32 mouse cellular contexts compared by ENCODE assay signal in genomic region chr4:115863352-115863751, GRCm38 (mm10). TPM values are rescaled to one million over a fixed set of nuclear protein-coding genes. Genes with fewer than 3 reads are reported as not detected.
DNase-seq lines count a peak whose midpoint lies in the region; ATAC-seq lines count a peak whose summit lies in the region.
"Had no signal": no experiment of that assay in that cellular context is flagged by ENCODE, and none has a peak within 500 bp of the region (broad histone marks: within the 10 kb centered on the region; RNA-seq: fewer than 3 reads in every experiment).

No protein-coding gene starts in this region.

- H3K4me3 ChIP-seq in midbrain, embryonic 10.5 days: no peak overlapping the region
- no peak overlapping the region for H3K4me3 ChIP-seq in midbrain, embryonic 14.5 days (replicated peaks; ENCODE audit: low read depth, low read length)
- H3K4me3 ChIP-seq in limb, embryonic 10.5 days: peak overlapping the region; percentile 28
- no peak overlapping the region for H3K4me3 ChIP-seq in limb, embryonic 12.5 days (replicated peaks)
- H3K4me3 ChIP-seq: embryonic facial prominence, embryonic 13.5 days; erythroblast, embryonic 14.5 days; forebrain, embryonic 13.5 days; gastrocnemius, adult 2 months; hindbrain, embryonic 10.5 days; hindbrain, embryonic 15.5 days had no signal

- 0 out of 2 replicates have a peak overlapping the region, but pooled peaks have one; percentile 15 for H3K27ac ChIP-seq in midbrain, embryonic 10.5 days (replicated peaks)
- H3K27ac ChIP-seq in midbrain, embryonic 14.5 days (replicated peaks; ENCODE audit: low read depth, low read length): no peak overlapping the region
- H3K27ac ChIP-seq in limb, embryonic 10.5 days: peak overlapping the region; percentile 81
- peak overlapping the region; percentile 90 for H3K27ac ChIP-seq in limb, embryonic 12.5 days
- H3K27ac ChIP-seq: embryonic facial prominence, embryonic 13.5 days; forebrain, embryonic 13.5 days; gastrocnemius, adult 2 months; hindbrain, embryonic 10.5 days; hindbrain, embryonic 15.5 days had no signal

- H3K27me3 ChIP-seq in midbrain, embryonic 10.5 days (ENCODE audit: low read depth, poor library complexity, severe bottlenecking): no peaks in the 10 kb centered on the region
- no peaks in the 10 kb centered on the region for H3K27me3 ChIP-seq in midbrain, embryonic 14.5 days (ENCODE audit: control insufficient read depth, insufficient read depth, low read length)
- H3K27me3 ChIP-seq in limb, embryonic 10.5 days (ENCODE audit: low read depth, poor library complexity, severe bottlenecking): peaks cover 8% of the 10 kb centered on the region; the same call in 1 of the 2 replicates
- H3K27me3 ChIP-seq in limb, embryonic 12.5 days: peaks cover 7% of the 10 kb centered on the region; the same call in 1 of the 2 replicates
- H3K27me3 ChIP-seq: forebrain, embryonic 13.5 days; hindbrain, embryonic 15.5 days had no signal

- no peak overlapping the region for H3K4me2 ChIP-seq in midbrain, embryonic 14.5 days (ENCODE audit: low read length)
- peak overlapping the region; percentile 30; the same call in 1 of the 2 replicates for H3K4me2 ChIP-seq in limb, embryonic 12.5 days
- H3K4me2 ChIP-seq: embryonic facial prominence, embryonic 13.5 days; forebrain, embryonic 13.5 days; heart, embryonic 11.5 days; hindbrain, embryonic 15.5 days had no signal

- H3K36me3 ChIP-seq in midbrain, embryonic 10.5 days: peaks cover 80% of the 10 kb centered on the region
- peaks cover 14% of the 10 kb centered on the region for H3K36me3 ChIP-seq in midbrain, embryonic 14.5 days (ENCODE audit: control insufficient read depth, insufficient read depth, low read length)
- peaks cover 30% of the 10 kb centered on the region for H3K36me3 ChIP-seq in limb, embryonic 10.5 days
- peaks cover 47% of the 10 kb centered on the region for H3K36me3 ChIP-seq in limb, embryonic 12.5 days

- WGBS in midbrain, embryonic 10.5 days: 73% methylated on average over 7 of the region's 7 CpGs
- 70% methylated on average over 7 of the region's 7 CpGs for WGBS in midbrain, embryonic 14.5 days
- WGBS in limb, embryonic 10.5 days: 27% methylated on average over 7 of the region's 7 CpGs
- WGBS in limb, embryonic 12.5 days: 13% methylated on average over 7 of the region's 7 CpGs

- no peaks in the 10 kb centered on the region for H3K9me3 ChIP-seq in midbrain, embryonic 10.5 days (replicated peaks)
- H3K9me3 ChIP-seq in midbrain, embryonic 14.5 days (ENCODE audit: control insufficient read depth, low read length): no peaks in the 10 kb centered on the region
- H3K9me3 ChIP-seq in limb, embryonic 10.5 days (replicated peaks): no peaks in the 10 kb centered on the region
- no peaks in the 10 kb centered on the region for H3K9me3 ChIP-seq in limb, embryonic 12.5 days
- H3K9me3 ChIP-seq: embryonic facial prominence, embryonic 13.5 days; forebrain, embryonic 13.5 days; hindbrain, embryonic 10.5 days; hindbrain, embryonic 15.5 days had no signal

- ATAC-seq in midbrain, embryonic 14.5 days (ENCODE audit: low FRiP score, low TSS enrichment): no peak
- peak; percentile 20; the same call in 1 of the 2 replicates for ATAC-seq in limb, embryonic 12.5 days (ENCODE audit: insufficient number of reproducible peaks, insufficient read depth, low FRiP score, low TSS enrichment, low read depth)
- no peak for ATAC-seq in cerebellum, adult (ENCODE audit: insufficient number of reproducible peaks, low FRiP score, low TSS enrichment)
- ATAC-seq: CD4-positive, CD25-positive, alpha-beta regulatory T cell, adult 4 months; forebrain, embryonic 13.5 days; forebrain, postnatal 0 days had no signal

- H3K4me1 ChIP-seq in midbrain, embryonic 10.5 days: peaks cover 9% of the 10 kb centered on the region
- no peaks in the 10 kb centered on the region for H3K4me1 ChIP-seq in midbrain, embryonic 14.5 days (ENCODE audit: control insufficient read depth, insufficient read depth, low read length)
- peaks cover 48% of the 10 kb centered on the region for H3K4me1 ChIP-seq in limb, embryonic 10.5 days
- peaks cover 48% of the 10 kb centered on the region for H3K4me1 ChIP-seq in limb, embryonic 12.5 days (replicated peaks)
- H3K4me1 ChIP-seq: embryonic facial prominence, embryonic 13.5 days; hindbrain, embryonic 10.5 days had no signal

- no peak for DNase-seq in midbrain, embryonic 10.5 days (ENCODE audit: low spot score)
- DNase-seq in midbrain, embryonic 14.5 days: no peak
- DNase-seq in limb, embryonic 10.5 days (ENCODE audit: low spot score): peak; percentile 58
- DNase-seq in heart, postnatal 10 days: no peak
- DNase-seq: adrenal gland, adult 2 months; adrenal gland, postnatal 14 days; cerebellum, adult 18-20 months; cerebellum, adult 9-10 months; cerebellum, postnatal 14 days; forebrain, postnatal 0 days; gastrocnemius, adult 2 months; gastrocnemius, postnatal 14 days; heart, adult 11 months; heart, postnatal 36 days had no signal

- no peak overlapping the region for H3K9ac ChIP-seq in midbrain, embryonic 14.5 days (replicated peaks; ENCODE audit: low read length)
- H3K9ac ChIP-seq in limb, embryonic 12.5 days (replicated peaks): no peak overlapping the region
- H3K9ac ChIP-seq: embryonic facial prominence, embryonic 13.5 days; forebrain, embryonic 13.5 days; forebrain, postnatal 0 days; hindbrain, embryonic 15.5 days had no signal

- intact Hi-C loops in heart, postnatal 10 days (cut with DNase I): no loop called here

RNA-seq across cellular contexts. Expression of gene Kncn, which starts 20.8 kb away (rescaled TPM):
- polyA plus RNA-seq in midbrain, embryonic 10.5 days (2016; fragmentation: Nextera tagmentation; extraction: Ambion mirVana): 0.07 TPM in 1 of 2 replicates, not detected in the other
- polyA plus RNA-seq in midbrain, embryonic 14.5 days (2014; fragmentation: Nextera tagmentation; extraction: Ambion mirVana): 0.15 and 0.24 TPM in 2 replicates
- polyA plus RNA-seq in limb, embryonic 10.5 days (2016; fragmentation: Nextera tagmentation; extraction: Ambion mirVana): not detected in 2 replicates
- polyA plus RNA-seq in limb, embryonic 12.5 days (2016; fragmentation: Nextera tagmentation; extraction: Ambion mirVana): not detected in 2 replicates
- not detected for total RNA-seq in heart, postnatal 10 days (2021)
- total RNA-seq: adrenal gland, adult 2 months; adrenal gland, postnatal 14 days; adrenal gland, postnatal 4 days; common myeloid progenitor, adult 5-6 weeks; gastrocnemius, adult 2 months; gastrocnemius, postnatal 14 days; gastrocnemius, postnatal 4 days; heart, adult 8-10 months; heart, postnatal 36 days; MEL had no signal
- polyA plus RNA-seq: C2C12; CD4-positive, CD25-positive, alpha-beta regulatory T cell, adult 4 months; embryonic facial prominence, embryonic 13.5 days; forebrain, embryonic 13.5 days; heart, embryonic 11.5 days; heart, embryonic 14.5 days; heart, postnatal 0 days; hindbrain, embryonic 10.5 days; intestine, embryonic 14.5 days had no signal

RNA-seq across cellular contexts. Expression of gene Mknk1, which starts 24.4 kb away (rescaled TPM):
- polyA plus RNA-seq in midbrain, embryonic 10.5 days (2016; fragmentation: Nextera tagmentation; extraction: Ambion mirVana): 29.7 and 31.2 TPM in 2 replicates
- polyA plus RNA-seq in midbrain, embryonic 14.5 days (2014; fragmentation: Nextera tagmentation; extraction: Ambion mirVana): 16.0 and 18.0 TPM in 2 replicates
- 23.1 and 29.6 TPM in 2 replicates for polyA plus RNA-seq in limb, embryonic 10.5 days (2016; fragmentation: Nextera tagmentation; extraction: Ambion mirVana)
- polyA plus RNA-seq in limb, embryonic 12.5 days (2016; fragmentation: Nextera tagmentation; extraction: Ambion mirVana): 33.6 and 38.0 TPM in 2 replicates
- 10 to 100 TPM; 26.2 to 30.2 TPM for total RNA-seq in heart, postnatal 10 days (2021)

RNA-seq across cellular contexts. Expression of gene 6430628N08Rik, which starts 27.1 kb away (rescaled TPM):
- polyA plus RNA-seq in midbrain, embryonic 10.5 days (2016; fragmentation: Nextera tagmentation; extraction: Ambion mirVana): 0.21 and 0.30 TPM in 2 replicates
- polyA plus RNA-seq in midbrain, embryonic 14.5 days (2014; fragmentation: Nextera tagmentation; extraction: Ambion mirVana): not detected in 2 replicates
- polyA plus RNA-seq in limb, embryonic 10.5 days (2016; fragmentation: Nextera tagmentation; extraction: Ambion mirVana): 0.11 TPM in 1 of 2 replicates, not detected in the other
- polyA plus RNA-seq in limb, embryonic 12.5 days (2016; fragmentation: Nextera tagmentation; extraction: Ambion mirVana): 0.13 and 0.38 TPM in 2 replicates
- total RNA-seq in heart, postnatal 10 days (2021): not detected
- total RNA-seq: adrenal gland, adult 2 months; adrenal gland, postnatal 14 days; adrenal gland, postnatal 4 days; common myeloid progenitor, adult 5-6 weeks; gastrocnemius, adult 2 months; gastrocnemius, postnatal 14 days; gastrocnemius, postnatal 4 days; heart, adult 8-10 months; heart, postnatal 36 days; MEL had no signal
- polyA plus RNA-seq: adrenal gland, adult 2 months; C2C12; CD4-positive, CD25-positive, alpha-beta regulatory T cell, adult 4 months; embryonic facial prominence, embryonic 13.5 days; erythroblast, embryonic 14.5 days; forebrain, embryonic 13.5 days; heart, embryonic 11.5 days; heart, embryonic 14.5 days; heart, postnatal 0 days; hindbrain, embryonic 10.5 days; intestine, embryonic 14.5 days had no signal

RNA-seq across cellular contexts. Expression of gene Mob3c, which starts 35.5 kb away (rescaled TPM):
- polyA plus RNA-seq in midbrain, embryonic 10.5 days (2016; fragmentation: Nextera tagmentation; extraction: Ambion mirVana): 4.4 and 6.7 TPM in 2 replicates
- polyA plus RNA-seq in midbrain, embryonic 14.5 days (2014; fragmentation: Nextera tagmentation; extraction: Ambion mirVana): 2.5 and 4.1 TPM in 2 replicates
- 4.4 and 6.5 TPM in 2 replicates for polyA plus RNA-seq in limb, embryonic 10.5 days (2016; fragmentation: Nextera tagmentation; extraction: Ambion mirVana)
- polyA plus RNA-seq in limb, embryonic 12.5 days (2016; fragmentation: Nextera tagmentation; extraction: Ambion mirVana): 8.4 and 8.8 TPM in 2 replicates
- total RNA-seq in heart, postnatal 10 days (2021): 1 to 10 TPM; 6.1 to 7.0 TPM
